Mouse (Mus musculus) kidney, adult 2 months (tissue): Measurements from ENCODE around the gene Elavl1.

Experiments used
- CTCF ChIP-seq: fragments of 200-500 bp; conservative IDR thresholded peaks from 2 replicates; pipeline ENCODE4 v1.5.1; 2011; ENCODE audit warnings: low read depth, mild to moderate bottlenecking, control low read depth, low read length, moderate library complexity, mixed read lengths; ENCODE audit not compliant: insufficient read depth, insufficient read length
- POLR2A ChIP-seq: fragments of 200-500 bp; IDR thresholded peaks from one replicate; pipeline ENCODE4 v1.6.1; 2011; ENCODE audit warnings: low read depth, low read length, control low read depth

- TF ChIP-seq POLR2A = no peak
- no peak for TF ChIP-seq CTCF
Measured at GRCm38 (mm10) chr8:4349335-4349734, 24.1 kb upstream of the Elavl1 start.
